Mouse (Mus musculus) embryonic facial prominence, embryonic 11.5 days (tissue): ENCODE data around the gene Nomo1. TPM values are rescaled to one million over a fixed set of nuclear protein-coding genes. Genes with fewer than 3 reads are reported as not detected.

ENCODE experiments used
- ATAC-seq: fragments of 200-750 bp; cut with Nextera tagmentation; replicated peaks from 2 replicates; pipeline ENCODE4 v1.8.0; 2017; ENCODE audit warnings: low read depth; ENCODE audit not compliant: insufficient number of reproducible peaks, low FRiP score, low TSS enrichment
- DNase-seq: peaks from one replicate; pipeline ENCODE4 v3.0.0-alpha.2; 2015; ENCODE audit warnings: low spot score
- H3K27ac ChIP-seq: fragments of 300-500 bp; sonication (generic); replicated peaks from 2 replicates; pipeline ENCODE4 v1.5.1; 2014; ENCODE audit warnings: mild to moderate bottlenecking, low read depth, low read length, control low read depth
- H3K27me3 ChIP-seq: fragments of 300-500 bp; sonication (generic); 2 replicates; pipeline ENCODE4 v1.6.1; 2014; ENCODE audit warnings: mild to moderate bottlenecking, low read length, moderate library complexity, mixed read lengths; ENCODE audit not compliant: control insufficient read depth, insufficient read depth
- H3K36me3 ChIP-seq: fragments of 300-500 bp; sonication (generic); replicated peaks from 2 replicates; pipeline ENCODE4 v1.6.1; 2014; ENCODE audit warnings: low read depth, mild to moderate bottlenecking, low read length, moderate library complexity, mixed read lengths; ENCODE audit not compliant: control insufficient read depth, insufficient read depth
- H3K4me1 ChIP-seq: fragments of 300-500 bp; sonication (generic); 2 replicates; pipeline ENCODE4 v1.6.1; 2014; ENCODE audit warnings: low read length, mixed read lengths; ENCODE audit not compliant: control insufficient read depth, insufficient read depth
- H3K4me2 ChIP-seq: fragments of 300-500 bp; sonication (generic); 2 replicates; pipeline ENCODE4 v1.6.1; 2014; ENCODE audit warnings: low read depth, mild to moderate bottlenecking, control low read depth, low read length, moderate library complexity
- H3K4me3 ChIP-seq: fragments of 300-500 bp; sonication (generic); 2 replicates; pipeline ENCODE4 v1.5.1; 2014; ENCODE audit warnings: low read depth, low read length, control low read depth
- H3K9ac ChIP-seq: fragments of 300-500 bp; sonication (generic); replicated peaks from 2 replicates; pipeline ENCODE4 v1.6.1; 2014; ENCODE audit warnings: mild to moderate bottlenecking, control low read depth, low read length
- H3K9me3 ChIP-seq: fragments of 300-500 bp; sonication (generic); replicated peaks from 2 replicates; pipeline ENCODE4 v1.6.1; 2016; ENCODE audit warnings: mild to moderate bottlenecking, low read length, inconsistent platforms, mixed read lengths; ENCODE audit not compliant: control insufficient read depth
- WGBS: fragments of 180-500 bp; shearing (Covaris S2); extraction: QIAGEN DNeasy Blood & Tissue Kit; methylation state at CpG from one replicate; pipeline ENCODE4 v1.1.7; 2014; 5-methylcytosine and 5-hydroxymethylcytosine counted together
- polyA plus RNA-seq: library from polyadenylated mRNA; unstranded; fragments of >200 nt; fragmentation: Nextera tagmentation; extraction: Ambion mirVana; gene quantifications from 2 replicates; pipeline ENCODE4 v1.2.1, GENCODE M21; 2014

Gene Nomo1
- polyA plus RNA-seq, 1 experiment from 2014 or later = 11.3 TPM

- no peaks in the 10 kb centered on the region; the same call in 1 of the 2 replicates for H3K4me1 ChIP-seq
- no peaks in the 10 kb centered on the region for H3K9me3 ChIP-seq
- no peak overlapping the region for H3K9ac ChIP-seq
- 74% methylated on average over 6 of the region's 6 CpGs for WGBS
- H3K4me2 ChIP-seq = no peak overlapping the region
- H3K27me3 ChIP-seq = no peaks in the 10 kb centered on the region
- H3K4me3 ChIP-seq = no peak overlapping the region
- no peak overlapping the region for H3K27ac ChIP-seq
- DNase-seq (no peak), ATAC-seq (no peak)
- H3K36me3 ChIP-seq = no peaks in the 10 kb centered on the region
Measured at GRCm38 (mm10) chr7:46124460-46124859, 91.0 kb downstream of the Nomo1 start.

GRCm38 (mm10) chr7:46125340-46125739, 91.8 kb downstream of the Nomo1 start:
- Histone ChIP-seq H3K4me3 (no peak overlapping the region), H3K4me1 (no peaks in the 10 kb centered on the region; the same call in 1 of the 2 replicates), H3K27me3 (no peaks in the 10 kb centered on the region), H3K36me3 (no peaks in the 10 kb centered on the region), H3K9ac (no peak overlapping the region), H3K9me3 (no peaks in the 10 kb centered on the region), H3K27ac (no peak overlapping the region), H3K4me2 (no peak overlapping the region)
- DNase-seq (no peak), ATAC-seq (no peak)
- 84% methylated on average over 11 of the region's 11 CpGs for WGBS

GRCm38 (mm10) chr7:46128196-46128595, 94.7 kb downstream of the Nomo1 start:
- H3K36me3 ChIP-seq = no peaks in the 10 kb centered on the region
- no peak overlapping the region for H3K27ac ChIP-seq
- ATAC-seq (no peak; the same call in 1 of the 2 replicates), DNase-seq (no peak)
- H3K4me2 ChIP-seq = no peak overlapping the region
- no peaks in the 10 kb centered on the region for H3K27me3 ChIP-seq
- no peak overlapping the region for H3K4me3 ChIP-seq
- 70% methylated on average over 7 of the region's 7 CpGs for WGBS
- H3K9ac ChIP-seq = no peak overlapping the region
- H3K4me1 ChIP-seq = no peaks in the 10 kb centered on the region; the same call in 1 of the 2 replicates
- no peaks in the 10 kb centered on the region for H3K9me3 ChIP-seq

GRCm38 (mm10) chr7:46129463-46130179, 96.1 kb downstream of the Nomo1 start:
- no peaks in the 10 kb centered on the region for H3K9me3 ChIP-seq
- no peaks in the 10 kb centered on the region; the same call in 1 of the 2 replicates for H3K4me1 ChIP-seq
- H3K36me3 ChIP-seq = no peaks in the 10 kb centered on the region
- no peak overlapping the region for H3K4me2 ChIP-seq
- H3K9ac ChIP-seq = no peak overlapping the region
- WGBS = 46% methylated on average over 7 of the region's 7 CpGs
- H3K27ac ChIP-seq = no peak overlapping the region
- no peak for DNase-seq
- ATAC-seq = no peak
- no peak overlapping the region for H3K4me3 ChIP-seq
- no peaks in the 10 kb centered on the region for H3K27me3 ChIP-seq

GRCm38 (mm10) chr7:46130723-46131122, 97.2 kb downstream of the Nomo1 start:
- H3K9me3 ChIP-seq = no peaks in the 10 kb centered on the region
- no peaks in the 10 kb centered on the region for H3K27me3 ChIP-seq
- H3K4me3 ChIP-seq = no peak overlapping the region
- no peak for DNase-seq
- 68% methylated on average over 7 of the region's 7 CpGs for WGBS
- H3K36me3 ChIP-seq = no peaks in the 10 kb centered on the region
- H3K27ac ChIP-seq = no peak overlapping the region
- no peaks in the 10 kb centered on the region; the same call in 1 of the 2 replicates for H3K4me1 ChIP-seq
- no peak for ATAC-seq
- no peak overlapping the region for H3K9ac ChIP-seq
- H3K4me2 ChIP-seq = no peak overlapping the region

- H3K9ac ChIP-seq = no peak overlapping the region
- WGBS = 29% methylated on average over 3 of the region's 3 CpGs
Measured at GRCm38 (mm10) chr7:46131266-46131665, 97.8 kb downstream of the Nomo1 start.

GRCm38 (mm10) chr7:46131806-46132205, 98.3 kb downstream of the Nomo1 start:
- H3K27ac ChIP-seq = no peak overlapping the region
- WGBS = 60% methylated on average over 8 of the region's 8 CpGs
- no peaks in the 10 kb centered on the region; the same call in 1 of the 2 replicates for H3K4me1 ChIP-seq
- no peaks in the 10 kb centered on the region for H3K9me3 ChIP-seq
- ATAC-seq (no peak), DNase-seq (no peak)
- no peaks in the 10 kb centered on the region for H3K36me3 ChIP-seq
- H3K4me2 ChIP-seq = no peak overlapping the region
- no peak overlapping the region for H3K9ac ChIP-seq
- no peaks in the 10 kb centered on the region for H3K27me3 ChIP-seq
- H3K4me3 ChIP-seq = no peak overlapping the region

More at GRCm38 (mm10) chr7:46131266-46131665, 97.8 kb downstream of the Nomo1 start:
- Histone ChIP-seq H3K4me2 (no peak overlapping the region), H3K4me1 (no peaks in the 10 kb centered on the region; the same call in 1 of the 2 replicates), H3K27me3 (no peaks in the 10 kb centered on the region), H3K27ac (no peak overlapping the region), H3K36me3 (no peaks in the 10 kb centered on the region), H3K9me3 (no peaks in the 10 kb centered on the region), H3K4me3 (no peak overlapping the region)
- ATAC-seq (no peak), DNase-seq (no peak)

- no peaks in the 10 kb centered on the region for H3K27me3 ChIP-seq
- DNase-seq = no peak
- no peaks in the 10 kb centered on the region for H3K36me3 ChIP-seq
- no peak overlapping the region for H3K27ac ChIP-seq
- 89% methylated on average over 12 of the region's 12 CpGs for WGBS
- H3K4me1 ChIP-seq = no peaks in the 10 kb centered on the region; the same call in 1 of the 2 replicates
- H3K9ac ChIP-seq = no peak overlapping the region
- no peak overlapping the region for H3K4me2 ChIP-seq
- no peaks in the 10 kb centered on the region for H3K9me3 ChIP-seq
- ATAC-seq = no peak
- H3K4me3 ChIP-seq = no peak overlapping the region
Measured at GRCm38 (mm10) chr7:46132229-46132628, 98.7 kb downstream of the Nomo1 start.
